Mouse (Mus musculus): ENCODE measurements around the gene Nfam1.

DNA sequence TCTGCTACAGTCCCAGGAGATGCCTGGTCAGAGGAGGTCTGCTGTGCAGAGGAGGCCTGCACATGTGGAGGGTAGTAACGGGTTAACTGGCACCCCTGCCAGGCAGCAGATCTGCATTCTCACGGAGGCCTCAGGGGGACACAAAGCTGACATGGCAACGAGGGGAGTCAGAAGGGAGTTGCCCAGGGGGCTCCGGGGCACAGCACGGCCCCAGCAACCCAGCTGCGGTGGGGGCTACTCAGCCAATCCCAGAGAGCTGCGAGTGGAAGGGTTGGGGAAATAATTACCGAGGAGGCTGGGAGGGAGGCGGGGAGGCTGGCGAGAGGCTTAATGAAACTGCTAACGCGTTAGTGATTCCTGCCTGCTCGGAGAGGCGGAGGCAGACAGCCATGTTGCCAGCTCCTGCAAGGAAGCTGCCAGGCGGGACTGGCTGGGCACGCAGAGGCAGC lies 74.8 kb downstream of the Nfam1 start:
- TF ChIP-seq EP300 (IDR thresholded peaks at IDR 0.05) = no peak
- no peak for TF ChIP-seq CTCF (IDR thresholded peaks at IDR 0.05)

All from lung, postnatal 0 days (tissue).